Mouse (Mus musculus) frontal cortex, adult (tissue): ENCODE measurements around the gene Rnf5.

ENCODE experiments used
- ATAC-seq: cut with Nextera tagmentation; 2 replicates; pipeline ENCODE4 v1.9.2; 2017; ENCODE audit warnings: mild to moderate bottlenecking, moderate library complexity, mixed read lengths; ENCODE audit not compliant: low TSS enrichment

Gene Rnf5

GRCm38 (mm10) chr17:34603375-34604060, at the start of gene Rnf5:
Gene Rnf5, minus strand, starts transcription at chr17:34603690.
- ATAC-seq: peak; percentile 85

- no peak for ATAC-seq
Measured at GRCm38 (mm10) chr17:34652985-34653384, 49.5 kb upstream of the Rnf5 start.

GRCm38 (mm10) chr17:34652546-34652945, 49.1 kb upstream of the Rnf5 start:
- no peak for ATAC-seq

- ATAC-seq: no peak
Measured at GRCm38 (mm10) chr17:34651507-34652221, 48.2 kb upstream of the Rnf5 start.

- ATAC-seq: no peak
Measured at GRCm38 (mm10) chr17:34650781-34651180, 47.3 kb upstream of the Rnf5 start.

- no peak for ATAC-seq
Measured at GRCm38 (mm10) chr17:34649106-34649864, 45.8 kb upstream of the Rnf5 start.

- no peak for ATAC-seq
Measured at GRCm38 (mm10) chr17:34648141-34648890, 44.8 kb upstream of the Rnf5 start.

GRCm38 (mm10) chr17:34646906-34647787, 43.7 kb upstream of the Rnf5 start, which contains the start of gene Atf6b:
Gene Atf6b, plus strand, starts transcription at chr17:34647146.
- ATAC-seq: peak; percentile 83

- no peak for ATAC-seq
Measured at GRCm38 (mm10) chr17:34645831-34646511, 42.5 kb upstream of the Rnf5 start.

- ATAC-seq: no peak
Measured at GRCm38 (mm10) chr17:34645256-34645829, 41.9 kb upstream of the Rnf5 start.

GRCm38 (mm10) chr17:34644608-34645007, 41.1 kb upstream of the Rnf5 start, which contains the start of gene Fkbpl:
Gene Fkbpl, plus strand, starts transcription at chr17:34644764.
- ATAC-seq: peak; percentile 84

- ATAC-seq: peak; percentile 39; the same call in 1 of the 2 replicates
Measured at GRCm38 (mm10) chr17:34643944-34644343, 40.5 kb upstream of the Rnf5 start.

GRCm38 (mm10) chr17:34643379-34643778, 39.9 kb upstream of the Rnf5 start:
- ATAC-seq: no peak

GRCm38 (mm10) chr17:34641945-34642344, 38.5 kb upstream of the Rnf5 start:
- ATAC-seq: no peak

- ATAC-seq: peak; percentile 43
Measured at GRCm38 (mm10) chr17:34640778-34641601, 37.5 kb upstream of the Rnf5 start.

- no peak for ATAC-seq
Measured at GRCm38 (mm10) chr17:34639461-34640255, 36.2 kb upstream of the Rnf5 start.

GRCm38 (mm10) chr17:34637459-34637858, 34.0 kb upstream of the Rnf5 start:
- no peak for ATAC-seq

- ATAC-seq: no peak
Measured at GRCm38 (mm10) chr17:34635671-34636070, 32.2 kb upstream of the Rnf5 start.
